Mouse (Mus musculus) liver, postnatal 0 days (tissue): ENCODE results near the gene Homer3. TPM values are rescaled to one million over a fixed set of nuclear protein-coding genes. Genes with fewer than 3 reads are reported as not detected.

Experiments
- ATAC-seq: fragments of 200-750 bp; cut with Nextera tagmentation; 2 replicates; pipeline ENCODE4 v1.8.0; 2017; ENCODE audit warnings: mild to moderate bottlenecking, moderate library complexity
- DNase-seq: peaks from one replicate; pipeline ENCODE4 v3.0.0-alpha.2; 2016
- H3K27ac ChIP-seq: fragments of 300-500 bp; sonication (generic); 2 replicates; pipeline ENCODE4 v1.5.1; 2014; ENCODE audit warnings: antibody characterized with exemption, moderate library complexity, mild to moderate bottlenecking, low read depth
- H3K27me3 ChIP-seq: fragments of 300-500 bp; sonication (generic); 2 replicates; pipeline ENCODE4 v1.6.1; 2014; ENCODE audit warnings: low read length, control low read depth, mixed read lengths; ENCODE audit not compliant: insufficient read depth
- H3K36me3 ChIP-seq: fragments of 300-500 bp; sonication (generic); replicated peaks from 2 replicates; pipeline ENCODE4 v1.6.1; 2014; ENCODE audit warnings: mild to moderate bottlenecking, control low read depth, low read length, moderate library complexity, mixed read lengths; ENCODE audit not compliant: insufficient read depth
- H3K4me1 ChIP-seq: fragments of 300-500 bp; sonication (generic); 2 replicates; pipeline ENCODE4 v1.6.1; 2014; ENCODE audit warnings: antibody characterized with exemption, mild to moderate bottlenecking, control low read depth; ENCODE audit not compliant: insufficient read depth
- H3K4me2 ChIP-seq: fragments of 300-500 bp; sonication (generic); 2 replicates; pipeline ENCODE4 v1.6.1; 2014; ENCODE audit warnings: low read depth, mild to moderate bottlenecking, low read length, moderate library complexity, mixed read lengths
- H3K4me3 ChIP-seq: fragments of 300-500 bp; sonication (generic); 2 replicates; pipeline ENCODE4 v1.5.1; 2014; ENCODE audit warnings: low read depth, low read length
- H3K9ac ChIP-seq: fragments of 300-500 bp; sonication (generic); replicated peaks from 2 replicates; pipeline ENCODE4 v1.6.1; 2014; ENCODE audit warnings: mild to moderate bottlenecking, moderate library complexity
- H3K9me3 ChIP-seq: fragments of 300-500 bp; sonication (generic); 2 replicates; pipeline ENCODE4 v1.6.1; 2016; ENCODE audit warnings: mild to moderate bottlenecking, control low read depth, low read length, mixed read lengths
- CTCF ChIP-seq: sonication (generic); IDR thresholded peaks from 2 replicates; pipeline ENCODE4 v1.5.1; 2016; ENCODE audit warnings: antibody characterized with exemption, low read depth
- EP300 ChIP-seq: IDR thresholded peaks from 2 replicates; pipeline ENCODE4 v1.6.1; 2016; ENCODE audit warnings: antibody characterized with exemption, low read depth, mild to moderate bottlenecking
- WGBS: fragments of 180-500 bp; shearing (Covaris S2); extraction: QIAGEN DNeasy Blood & Tissue Kit; methylation state at CpG from one replicate; pipeline ENCODE4 v1.1.7; 2014; ENCODE audit not compliant: insufficient replicate concordance; 5-methylcytosine and 5-hydroxymethylcytosine counted together
- polyA plus RNA-seq: library from polyadenylated mRNA; unstranded; fragments of >200 nt; fragmentation: Nextera tagmentation; extraction: Ambion mirVana; gene quantifications from 2 replicates; pipeline ENCODE4 v1.2.1, GENCODE M21; 2015

The Homer3 gene
- polyA plus RNA-seq, result 4.3 and 5.6 TPM in 2 replicates

GRCm38 (mm10) chr8:70282603-70283135 is at the start of gene Homer3:
Gene Homer3 (plus strand): TSS chr8:70282827.
- WGBS, result 1% methylated on average over 32 of the region's 36 CpGs

GRCm38 (mm10) chr8:70233606-70234005 is 49.0 kb upstream of the Homer3 start:
- Histone ChIP-seq H3K27me3 (no peaks in the 10 kb centered on the region), H3K9ac (peak overlapping the region; percentile 91), H3K36me3 (peaks cover 27% of the 10 kb centered on the region), H3K9me3 (no peaks in the 10 kb centered on the region), H3K4me1 (peaks cover 20% of the 10 kb centered on the region), H3K27ac (peak overlapping the region; percentile 98; the same call in 1 of the 2 replicates), H3K4me2 (peak overlapping the region; percentile 89), H3K4me3 (peak overlapping the region; percentile 68)
- 6% methylated on average over 13 of the region's 13 CpGs for WGBS
- DNase-seq (no peak), ATAC-seq (no peak)
- TF ChIP-seq EP300 (no peak), CTCF (no peak)

More at GRCm38 (mm10) chr8:70282603-70283135, at the start of gene Homer3:
- DNase-seq, result peak; percentile 88
- TF ChIP-seq CTCF, result peak; percentile 93
- no peak for TF ChIP-seq EP300
- H3K27ac ChIP-seq, result peak within 1 kb of the TSS; percentile 51; the same call in 1 of the 2 replicates
- 0 out of 2 replicates have a peak, but pooled peaks cover 6% of the 10 kb centered on the region for H3K27me3 ChIP-seq
- H3K4me1 ChIP-seq, result peaks cover 14% of the 10 kb centered on the region
- peak within 1 kb of the TSS; percentile 98 for H3K4me2 ChIP-seq
- H3K36me3 ChIP-seq, result peaks cover 7% of the 10 kb centered on the region; the same call in 1 of the 2 replicates
- ATAC-seq, result peak; percentile 89
- H3K4me3 ChIP-seq, result peak within 1 kb of the TSS; percentile 83
- H3K9me3 ChIP-seq, result no peaks in the 10 kb centered on the region
- peak within 1 kb of the TSS; percentile 76 for H3K9ac ChIP-seq

- WGBS, result under 1% methylated on average over 63 of the region's 67 CpGs
- DNase-seq, result peak; percentile 96
- Histone ChIP-seq H3K27ac (peak within 1 kb of the TSS; percentile 98), H3K9ac (peak within 1 kb of the TSS; percentile 91), H3K27me3 (no peaks in the 10 kb centered on the region), H3K4me1 (peaks cover 20% of the 10 kb centered on the region), H3K36me3 (peaks cover 23% of the 10 kb centered on the region), H3K4me2 (peak within 1 kb of the TSS; percentile 89), H3K9me3 (no peaks in the 10 kb centered on the region), H3K4me3 (peak within 1 kb of the TSS; percentile 68)
- TF ChIP-seq EP300, result no peak
- TF ChIP-seq CTCF, result peak; percentile 20
- ATAC-seq, result peak; percentile 96
These were observed 48.4 kb upstream of the Homer3 start, which contains the start of the genes Sugp2 and Armc6 for GRCm38 (mm10) chr8:70234080-70234780. Gene Sugp2 (plus strand): TSS chr8:70234226. Gene Armc6 (minus strand): TSS chr8:70234466.

- peaks cover 20% of the 10 kb centered on the region for H3K4me1 ChIP-seq
- no peak for TF ChIP-seq CTCF
- no peaks in the 10 kb centered on the region for H3K27me3 ChIP-seq
- peak overlapping the region; percentile 68 for H3K4me3 ChIP-seq
- H3K9ac ChIP-seq, result peak overlapping the region; percentile 91
- ATAC-seq, result no peak
- under 1% methylated on average over 15 of the region's 15 CpGs for WGBS
- DNase-seq, result no peak
- peak overlapping the region; percentile 89 for H3K4me2 ChIP-seq
- H3K9me3 ChIP-seq, result no peaks in the 10 kb centered on the region
- peak overlapping the region; percentile 98 for H3K27ac ChIP-seq
- H3K36me3 ChIP-seq, result peaks cover 19% of the 10 kb centered on the region
These were observed 47.9 kb upstream of the Homer3 start for GRCm38 (mm10) chr8:70234781-70235128.

GRCm38 (mm10) chr8:70237842-70238241 is 44.8 kb upstream of the Homer3 start:
- peaks cover 36% of the 10 kb centered on the region for H3K36me3 ChIP-seq
- no peak overlapping the region for H3K4me3 ChIP-seq
- no peak overlapping the region for H3K27ac ChIP-seq
- no peak overlapping the region for H3K9ac ChIP-seq
- no peak for TF ChIP-seq CTCF
- no peak for TF ChIP-seq EP300
- peaks cover 20% of the 10 kb centered on the region for H3K4me1 ChIP-seq
- DNase-seq (no peak), ATAC-seq (no peak)
- no peaks in the 10 kb centered on the region for H3K27me3 ChIP-seq
- 66% methylated on average over 2 of the region's 2 CpGs for whole genome bisulfite sequencing
- H3K4me2 ChIP-seq, result no peak overlapping the region
- no peaks in the 10 kb centered on the region for H3K9me3 ChIP-seq

- H3K27me3 ChIP-seq, result no peaks in the 10 kb centered on the region
- no peak overlapping the region for H3K27ac ChIP-seq
- ATAC-seq, result no peak
- H3K4me3 ChIP-seq, result no peak overlapping the region
- H3K4me2 ChIP-seq, result no peak overlapping the region
- TF ChIP-seq CTCF (peak; percentile 44), EP300 (no peak)
- H3K4me1 ChIP-seq, result peaks cover 7% of the 10 kb centered on the region
- WGBS, result 87% methylated on average over 5 of the region's 5 CpGs
- no peaks in the 10 kb centered on the region for H3K9me3 ChIP-seq
- no peak for DNase-seq
- H3K36me3 ChIP-seq, result peaks cover 51% of the 10 kb centered on the region
- no peak overlapping the region for H3K9ac ChIP-seq
These were observed 42.0 kb upstream of the Homer3 start for GRCm38 (mm10) chr8:70240642-70241041.
